Mouse (Mus musculus) cerebellum, adult 2 months (tissue): Measurements from ENCODE around the gene H2-M5.

Source experiments
- CTCF ChIP-seq: fragments of 200-500 bp; IDR thresholded peaks from 2 replicates; pipeline ENCODE4 v1.5.1; 2011; ENCODE audit warnings: low read depth, mild to moderate bottlenecking, control low read depth, low read length, moderate library complexity, borderline replicate concordance; ENCODE audit not compliant: insufficient read depth
- POLR2A ChIP-seq: fragments of 200-500 bp; IDR thresholded peaks from 2 replicates; pipeline ENCODE4 v1.6.1; 2011; ENCODE audit warnings: low read length, control low read depth, borderline replicate concordance; ENCODE audit not compliant: insufficient read depth

DNA sequence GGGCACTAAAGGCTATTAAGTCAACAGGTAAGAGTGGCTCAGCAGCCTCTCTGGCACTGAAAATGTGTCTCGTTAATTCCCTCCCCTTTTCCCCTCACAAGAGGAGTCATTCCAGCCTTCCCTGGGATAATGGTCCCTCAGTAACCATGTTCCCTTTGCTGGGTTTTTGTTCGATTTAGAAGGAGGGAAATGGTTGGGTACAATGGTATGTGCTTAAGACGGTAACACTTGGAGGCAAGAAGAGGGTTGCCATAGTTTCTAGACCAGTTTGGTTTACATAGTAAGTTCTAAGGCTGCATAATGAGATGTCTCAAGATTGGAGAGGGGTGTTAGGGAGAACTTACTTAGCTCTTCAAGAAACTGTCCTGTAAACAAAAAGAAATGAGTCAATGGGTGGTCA is 22.4 kb upstream of the H2-M5 start:
- TF ChIP-seq CTCF (no peak), POLR2A (no peak)
